Mouse (Mus musculus) liver, postnatal 0 days (tissue): ENCODE results near the gene Camkmt.

Experiments used
- CTCF ChIP-seq: sonication (generic); IDR thresholded peaks from 2 replicates; pipeline ENCODE4 v1.5.1; 2016; ENCODE audit warnings: antibody characterized with exemption, low read depth
- EP300 ChIP-seq: IDR thresholded peaks from 2 replicates; pipeline ENCODE4 v1.6.1; 2016; ENCODE audit warnings: antibody characterized with exemption, low read depth, mild to moderate bottlenecking

- no peak for TF ChIP-seq CTCF
- TF ChIP-seq EP300 = no peak
These were observed 192.1 kb downstream of the Camkmt start for GRCm38 (mm10) chr17:85282447-85282846.
